Mouse (Mus musculus): ENCODE results near the gene C2cd4d. TPM values are rescaled to one million over a fixed set of nuclear protein-coding genes. Genes with fewer than 3 reads are reported as not detected.

The C2cd4d gene
- polyA plus RNA-seq (2012; ENCODE audit: insufficient read depth, low replicate concordance) = not detected in 2 replicates

DNA sequence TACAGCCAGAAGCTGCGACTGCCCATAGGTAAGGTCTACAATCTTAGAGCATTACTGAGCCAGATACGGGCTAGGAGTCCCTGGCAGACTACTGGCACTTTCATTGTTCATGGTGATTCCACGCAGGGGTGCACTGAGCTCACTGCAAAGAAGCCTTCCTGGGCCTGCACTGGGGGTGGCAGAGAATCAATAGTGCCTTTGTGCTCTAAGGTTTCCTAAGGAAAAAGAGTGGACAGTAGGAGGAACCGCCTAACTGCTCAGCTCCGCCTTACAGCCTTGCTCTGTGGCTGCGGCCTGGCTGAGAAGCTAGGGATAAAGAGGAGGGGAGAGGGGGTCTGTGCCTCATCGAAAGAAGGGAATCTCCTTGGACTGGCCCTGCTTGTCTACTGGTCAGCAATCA lies at the start of gene C2cd4d:
Gene C2cd4d (plus strand): TSS at position 301 of the 400 bp plus-strand sequence.
- Histone ChIP-seq H3K36me3 (replicated peaks; ENCODE audit: low read length) (no peaks in the 10 kb centered on the region), H3K4me1 (peaks cover 10% of the 10 kb centered on the region; the same call in 1 of the 2 replicates), H3K9me3 (peaks cover 18% of the 10 kb centered on the region), H3K4me3 (replicated peaks) (no peak within 1 kb of the TSS), H3K27me3 (replicated peaks) (peaks cover 66% of the 10 kb centered on the region)
- no peak for TF ChIP-seq GATA1 (IDR thresholded peaks at IDR 0.05; ENCODE audit: borderline replicate concordance, low read length)
- TF ChIP-seq FLI1 (IDR thresholded peaks at IDR 0.05; ENCODE audit: low read length) = no peak

DNA sequence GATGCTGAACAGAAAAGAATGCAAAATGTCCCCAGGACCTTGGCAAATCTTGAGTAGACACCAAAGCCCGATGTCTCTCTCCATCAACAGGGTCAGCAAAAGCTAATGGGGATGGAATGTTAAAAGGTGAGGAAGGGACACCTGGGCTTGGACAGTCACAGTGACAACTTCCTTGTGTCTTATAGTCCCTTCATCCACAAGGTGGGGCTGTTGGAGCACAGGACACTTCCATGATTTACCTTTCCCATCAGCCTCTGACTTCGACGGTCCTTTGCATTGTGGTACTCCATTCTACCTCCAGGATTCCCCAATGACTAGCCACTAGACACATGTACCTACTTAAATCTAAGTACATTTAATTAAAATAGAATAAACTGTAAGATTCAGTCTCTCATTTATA lies 33.6 kb upstream of the C2cd4d start:
- Histone ChIP-seq H3K9me3 (no peaks in the 10 kb centered on the region), H3K27me3 (replicated peaks) (no peaks in the 10 kb centered on the region), H3K4me3 (replicated peaks) (no peak overlapping the region), H3K36me3 (replicated peaks; ENCODE audit: low read length) (no peaks in the 10 kb centered on the region), H3K4me1 (no peaks in the 10 kb centered on the region)
- TF ChIP-seq FLI1 (IDR thresholded peaks at IDR 0.05; ENCODE audit: low read length) = no peak
- TF ChIP-seq GATA1 (IDR thresholded peaks at IDR 0.05; ENCODE audit: borderline replicate concordance, low read length) = no peak

DNA sequence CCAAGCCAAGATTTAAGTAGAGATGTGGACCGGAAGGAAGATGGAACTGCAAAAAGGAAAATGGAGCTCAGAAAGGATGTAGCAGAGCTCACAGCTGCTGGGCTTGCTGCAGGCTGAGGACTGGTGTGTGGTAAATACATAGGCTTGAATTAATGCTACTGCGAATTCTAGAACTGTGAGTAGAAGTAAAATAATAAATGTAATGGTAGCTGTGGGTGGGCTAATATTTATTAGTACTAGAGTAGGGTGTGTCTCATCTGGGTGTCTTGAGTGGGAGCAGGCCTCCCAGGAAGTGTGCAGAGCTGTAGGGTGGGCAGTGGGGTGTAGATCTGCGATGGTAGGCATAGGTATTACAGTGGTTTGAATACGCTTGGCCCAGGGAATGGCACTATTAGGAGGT lies 27.8 kb upstream of the C2cd4d start:
- no peak overlapping the region for H3K4me3 ChIP-seq (replicated peaks)
- no peaks in the 10 kb centered on the region for H3K4me1 ChIP-seq
- H3K27me3 ChIP-seq (replicated peaks) = no peaks in the 10 kb centered on the region
- TF ChIP-seq FLI1 (IDR thresholded peaks at IDR 0.05; ENCODE audit: low read length) = no peak
- H3K36me3 ChIP-seq (replicated peaks; ENCODE audit: low read length) = no peaks in the 10 kb centered on the region
- 0 out of 2 replicates have a peak, but pooled peaks cover 3% of the 10 kb centered on the region for H3K9me3 ChIP-seq

DNA sequence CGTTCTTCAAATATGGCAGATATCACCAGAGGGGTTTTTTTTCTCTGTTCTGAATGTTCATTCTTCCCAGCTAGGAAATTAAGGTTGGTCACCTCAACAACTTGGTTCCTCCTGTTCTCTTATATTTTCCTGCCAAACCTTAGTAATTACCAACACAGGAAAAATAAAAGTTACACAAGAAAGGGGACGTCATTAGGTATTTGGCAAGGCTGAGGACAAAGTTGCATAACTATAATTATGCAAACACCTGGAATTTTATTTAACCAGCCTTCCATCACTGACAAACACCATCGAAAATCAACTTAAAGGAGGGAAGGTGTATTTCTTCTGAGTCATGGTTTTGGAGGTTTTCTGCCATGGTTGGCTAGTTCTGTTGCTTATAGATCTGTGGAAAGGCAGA lies 23.7 kb upstream of the C2cd4d start:
- Histone ChIP-seq H3K36me3 (replicated peaks; ENCODE audit: low read length) (no peaks in the 10 kb centered on the region), H3K4me3 (replicated peaks) (no peak overlapping the region), H3K9me3 (0 out of 2 replicates have a peak, but pooled peaks cover 3% of the 10 kb centered on the region), H3K27me3 (replicated peaks) (peaks cover 4% of the 10 kb centered on the region), H3K4me1 (no peaks in the 10 kb centered on the region)
- no peak for TF ChIP-seq GATA1 (IDR thresholded peaks at IDR 0.05; ENCODE audit: borderline replicate concordance, low read length)
- no peak for TF ChIP-seq FLI1 (IDR thresholded peaks at IDR 0.05; ENCODE audit: low read length)

DNA sequence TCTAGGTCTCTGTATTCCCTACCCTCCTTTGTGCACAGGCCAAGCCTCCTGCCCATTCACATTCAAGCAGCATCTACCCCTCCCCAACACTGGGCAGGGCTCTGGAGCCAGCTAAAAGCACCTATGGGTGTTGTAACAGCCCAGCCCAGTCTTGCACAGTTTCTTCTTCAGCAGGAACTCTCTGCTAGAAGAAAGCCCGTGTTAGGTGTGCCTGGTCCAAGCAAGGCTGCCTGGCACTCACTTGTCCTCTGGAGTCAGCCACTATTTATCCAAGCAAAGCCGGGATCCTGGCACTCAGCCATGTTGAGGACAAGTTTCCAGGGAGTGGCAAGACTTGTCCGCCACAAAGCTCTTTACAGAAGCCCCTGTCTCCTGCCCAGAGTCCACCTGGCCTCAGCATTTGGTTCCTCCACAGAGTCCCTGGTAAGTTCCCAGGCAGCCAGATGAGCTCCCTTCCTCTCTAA lies 20.2 kb upstream of the C2cd4d start, which contains the start of gene Them5:
Gene Them5 (plus strand): TSS at position 141 of the 464 bp plus-strand sequence.
- Histone ChIP-seq H3K36me3 (replicated peaks; ENCODE audit: low read length) (no peaks in the 10 kb centered on the region), H3K4me1 (no peaks in the 10 kb centered on the region), H3K4me3 (replicated peaks) (no peak within 1 kb of the TSS), H3K27me3 (replicated peaks) (peaks cover 13% of the 10 kb centered on the region), H3K9me3 (0 out of 2 replicates have a peak, but pooled peaks cover 3% of the 10 kb centered on the region)
- TF ChIP-seq GATA1 (IDR thresholded peaks at IDR 0.05; ENCODE audit: borderline replicate concordance, low read length) (no peak), FLI1 (IDR thresholded peaks at IDR 0.05; ENCODE audit: low read length) (no peak)

DNA sequence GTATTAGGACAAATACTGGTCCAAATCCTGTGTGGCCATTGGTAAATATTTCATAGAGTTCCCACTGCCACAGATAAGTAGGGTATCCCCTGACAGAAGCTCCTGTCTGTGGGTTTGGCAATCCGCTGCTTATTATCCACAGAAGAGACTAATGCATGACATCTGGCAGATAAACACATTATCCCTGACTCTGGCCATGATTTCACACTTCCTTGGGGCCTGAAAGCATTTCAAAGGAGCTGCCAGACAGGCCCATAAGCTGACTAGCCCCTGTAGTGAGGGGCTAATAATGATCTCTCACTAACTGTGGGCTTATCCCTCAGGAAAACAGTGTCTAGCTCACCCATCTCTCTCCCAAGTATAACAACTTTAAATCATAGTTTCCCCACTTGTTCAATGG lies 19.7 kb upstream of the C2cd4d start:
- H3K4me3 ChIP-seq (replicated peaks) = no peak overlapping the region
- H3K9me3 ChIP-seq = 0 out of 2 replicates have a peak, but pooled peaks cover 3% of the 10 kb centered on the region
- TF ChIP-seq GATA1 (IDR thresholded peaks at IDR 0.05; ENCODE audit: borderline replicate concordance, low read length) = no peak
- TF ChIP-seq FLI1 (IDR thresholded peaks at IDR 0.05; ENCODE audit: low read length) = no peak
- no peaks in the 10 kb centered on the region for H3K36me3 ChIP-seq (replicated peaks; ENCODE audit: low read length)
- H3K27me3 ChIP-seq (replicated peaks) = peaks cover 13% of the 10 kb centered on the region
- H3K4me1 ChIP-seq = no peaks in the 10 kb centered on the region

DNA sequence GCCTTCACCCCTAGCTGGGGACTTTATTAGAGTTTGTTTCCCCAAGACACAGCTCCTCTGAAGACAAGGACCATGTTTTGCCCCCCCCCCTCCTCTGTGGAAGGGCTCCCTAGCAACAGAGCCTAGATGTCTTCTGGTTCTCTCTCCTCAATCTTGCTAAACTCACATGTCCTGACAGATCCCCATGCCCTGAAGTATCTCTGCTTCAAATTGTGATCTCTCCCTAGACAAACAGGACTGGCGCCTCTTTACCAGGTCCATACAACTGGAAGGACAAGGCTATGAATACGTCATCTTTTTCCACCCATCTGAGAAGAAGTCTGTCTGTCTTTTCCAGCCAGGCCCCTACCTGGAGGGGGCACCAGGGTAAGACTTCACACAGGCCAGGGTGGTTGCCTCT lies 18.1 kb upstream of the C2cd4d start:
- Histone ChIP-seq H3K9me3 (no peaks in the 10 kb centered on the region), H3K4me1 (no peaks in the 10 kb centered on the region), H3K36me3 (replicated peaks; ENCODE audit: low read length) (no peaks in the 10 kb centered on the region), H3K27me3 (replicated peaks) (peaks cover 13% of the 10 kb centered on the region), H3K4me3 (replicated peaks) (no peak overlapping the region)
- TF ChIP-seq GATA1 (IDR thresholded peaks at IDR 0.05; ENCODE audit: borderline replicate concordance, low read length) (no peak), FLI1 (IDR thresholded peaks at IDR 0.05; ENCODE audit: low read length) (no peak)

DNA sequence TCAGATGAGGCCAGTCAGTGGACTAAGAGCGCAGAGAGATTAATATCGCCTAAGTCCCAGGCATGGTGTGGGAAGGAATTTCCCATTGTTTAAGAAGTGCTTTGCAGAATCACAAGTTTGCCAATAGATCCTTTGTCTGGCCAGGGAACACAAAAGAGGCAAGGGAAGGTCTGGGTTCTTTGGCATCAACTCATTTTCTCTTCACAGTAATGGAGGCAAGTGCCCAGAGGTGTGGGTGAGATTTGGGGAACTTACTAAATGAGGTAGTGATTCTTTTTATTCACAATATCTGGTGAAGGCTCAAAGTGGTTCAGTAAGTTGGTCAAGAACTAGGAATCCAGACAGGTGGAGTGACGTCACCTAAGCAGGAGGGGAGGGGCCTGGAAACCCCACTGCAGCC lies 17.3 kb upstream of the C2cd4d start:
- no peak for TF ChIP-seq FLI1 (IDR thresholded peaks at IDR 0.05; ENCODE audit: low read length)
- TF ChIP-seq GATA1 (IDR thresholded peaks at IDR 0.05; ENCODE audit: borderline replicate concordance, low read length) = no peak
- Histone ChIP-seq H3K9me3 (no peaks in the 10 kb centered on the region), H3K36me3 (replicated peaks; ENCODE audit: low read length) (no peaks in the 10 kb centered on the region), H3K4me3 (replicated peaks) (no peak overlapping the region), H3K27me3 (replicated peaks) (peaks cover 17% of the 10 kb centered on the region), H3K4me1 (no peaks in the 10 kb centered on the region)

DNA sequence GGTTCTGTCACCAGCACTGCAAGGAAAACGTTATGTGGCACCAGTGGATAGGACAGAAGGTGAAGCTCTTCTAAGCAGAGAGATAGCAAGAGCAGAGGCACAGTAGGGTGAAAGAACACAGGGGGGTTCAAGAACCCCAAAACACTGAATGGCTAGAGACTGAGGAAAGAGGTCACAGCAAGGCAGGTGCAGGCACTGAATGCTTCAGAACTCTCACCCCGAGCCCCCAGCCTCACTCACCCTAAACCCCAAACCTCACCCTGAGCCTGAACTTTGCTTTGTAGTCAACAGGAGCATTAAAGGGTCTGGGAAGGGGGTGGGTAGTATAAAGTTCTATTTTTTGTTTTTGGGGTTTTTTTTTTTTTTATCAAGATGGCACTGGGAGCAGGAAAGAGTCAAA lies 14.1 kb upstream of the C2cd4d start:
- no peak for TF ChIP-seq GATA1 (IDR thresholded peaks at IDR 0.05; ENCODE audit: borderline replicate concordance, low read length)
- no peak for TF ChIP-seq FLI1 (IDR thresholded peaks at IDR 0.05; ENCODE audit: low read length)
- H3K4me1 ChIP-seq = no peaks in the 10 kb centered on the region
- H3K36me3 ChIP-seq (replicated peaks; ENCODE audit: low read length) = no peaks in the 10 kb centered on the region
- H3K27me3 ChIP-seq (replicated peaks) = peaks cover 13% of the 10 kb centered on the region
- peaks cover 15% of the 10 kb centered on the region for H3K9me3 ChIP-seq
- no peak overlapping the region for H3K4me3 ChIP-seq (replicated peaks)

DNA sequence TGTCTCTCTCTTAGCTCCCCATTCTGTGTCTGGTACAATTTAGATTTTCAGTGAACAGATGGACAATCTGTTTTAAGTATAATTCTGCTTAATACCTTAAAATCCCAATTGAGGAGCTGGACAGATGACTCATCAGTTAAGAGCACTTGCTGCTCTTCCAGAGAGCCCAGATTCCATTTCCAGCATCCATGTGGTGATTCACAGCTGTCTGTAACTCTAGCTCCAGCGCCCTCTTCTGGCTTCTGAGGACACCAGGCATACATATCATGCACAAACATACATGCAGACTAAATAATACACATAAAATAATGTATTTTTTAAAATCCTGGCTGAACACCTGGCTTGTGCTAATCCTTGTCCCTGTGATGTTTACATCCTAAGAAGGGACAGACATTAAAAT lies 1.4 kb upstream of the C2cd4d start:
- Histone ChIP-seq H3K36me3 (replicated peaks; ENCODE audit: low read length) (no peaks in the 10 kb centered on the region), H3K4me1 (peaks cover 10% of the 10 kb centered on the region; the same call in 1 of the 2 replicates), H3K4me3 (replicated peaks) (no peak overlapping the region), H3K9me3 (peaks cover 22% of the 10 kb centered on the region), H3K27me3 (replicated peaks) (peaks cover 61% of the 10 kb centered on the region)
- TF ChIP-seq FLI1 (IDR thresholded peaks at IDR 0.05; ENCODE audit: low read length) = no peak
- TF ChIP-seq GATA1 (IDR thresholded peaks at IDR 0.05; ENCODE audit: borderline replicate concordance, low read length) = no peak
